Mouse (Mus musculus): Measurements from ENCODE around the gene Arid3b. TPM values are rescaled to one million over a fixed set of nuclear protein-coding genes. Genes with fewer than 3 reads are reported as not detected.

Arid3b gene
- total RNA-seq (2023) = 88.6 TPM

DNA sequence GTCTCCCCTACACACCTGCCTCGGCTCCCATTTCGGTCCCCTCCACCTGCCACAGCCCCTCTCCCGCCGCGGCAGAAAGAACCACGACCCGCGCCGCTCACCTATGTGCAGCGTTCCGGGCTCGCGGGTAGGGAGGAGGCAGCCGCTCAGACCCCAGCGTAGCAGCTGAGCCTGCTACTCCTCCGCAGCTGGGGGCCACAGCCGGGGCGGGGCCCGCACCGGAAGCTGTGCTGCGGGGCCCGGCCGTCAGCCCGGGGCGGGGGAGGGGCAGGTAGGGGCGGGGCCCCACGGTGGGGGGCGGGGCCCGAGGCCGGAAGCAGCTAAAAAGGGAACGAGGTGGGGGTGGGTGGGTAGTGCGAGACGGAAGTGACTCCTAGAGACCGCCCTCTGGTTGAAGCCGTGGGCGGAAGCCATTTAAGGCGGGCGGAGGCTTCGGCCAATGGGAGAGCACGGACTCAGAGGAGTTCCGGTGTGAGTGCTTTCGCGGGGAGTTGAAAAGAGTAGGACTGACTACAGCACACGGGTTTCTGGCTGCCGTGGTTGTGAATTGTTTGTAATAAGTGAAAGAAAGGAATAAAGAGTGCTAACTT, at the start of gene Arid3b:
Gene Arid3b, minus strand, starts transcription at position 213 of the 590 bp plus-strand sequence.

DNA sequence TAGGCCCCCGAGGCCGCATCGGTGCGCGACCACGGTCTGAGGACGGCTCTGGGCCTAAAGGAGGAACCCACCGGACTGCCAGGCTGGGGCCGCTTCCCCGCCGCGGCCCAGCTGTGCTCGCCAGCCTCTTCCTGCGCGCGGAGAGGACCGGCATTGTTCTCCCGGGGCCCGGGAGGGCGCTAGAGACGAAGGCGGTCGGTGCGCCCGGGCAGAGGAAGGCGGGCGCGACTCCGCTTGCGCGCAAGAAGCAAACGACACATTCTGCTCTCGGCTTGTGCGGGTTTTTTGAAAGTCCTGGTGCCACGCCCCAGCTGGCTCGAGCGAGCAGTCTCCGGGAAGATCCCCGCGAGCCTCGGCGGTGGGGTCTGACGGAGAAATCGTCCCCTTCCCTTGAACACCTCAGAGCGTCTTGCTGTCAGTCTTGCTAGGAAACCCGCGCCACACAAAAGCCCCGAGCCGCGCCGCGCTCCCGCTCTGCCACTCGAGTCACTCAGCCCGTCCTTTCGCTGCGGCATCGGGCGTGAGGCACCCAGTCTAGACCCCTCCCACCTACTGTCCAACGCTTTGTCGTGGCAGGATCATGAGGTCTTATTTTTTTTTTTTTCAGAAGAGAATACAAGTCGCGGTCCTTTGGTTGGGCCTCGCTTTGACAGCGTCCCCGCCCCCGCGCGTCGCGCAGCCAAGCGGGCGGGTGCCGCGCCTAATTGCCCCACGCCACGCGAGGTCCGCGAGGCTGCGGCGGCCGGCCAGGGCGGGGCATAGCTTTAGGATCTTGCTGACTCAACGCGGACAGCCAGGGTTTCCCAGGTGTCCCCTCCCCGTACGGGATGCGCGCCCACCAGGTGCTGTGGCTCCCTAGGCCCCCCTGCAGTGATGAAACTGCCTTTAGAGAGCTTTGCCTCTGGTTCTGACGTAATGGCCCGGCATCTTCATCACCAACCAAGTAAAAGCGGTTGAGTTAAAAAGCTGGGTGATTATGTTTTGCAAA, 70.9 kb downstream of the Arid3b start, which contains the start of gene Clk3:
Gene Clk3, minus strand, starts transcription at position 497 of the 988 bp plus-strand sequence.

Other genes with a start within 250 kb of the Arid3b start
- gene Ulk3, start 247.3 kb downstream of the Arid3b start, total RNA-seq (2023) = 59.3 TPM
- not detected for gene Cplx3, start 230.5 kb downstream of the Arid3b start, total RNA-seq (2023)
- 0.88 TPM for gene Lman1l, start 216.0 kb downstream of the Arid3b start, total RNA-seq (2023)
- 280 TPM for gene Csk, start 183.2 kb downstream of the Arid3b start, total RNA-seq (2023)
- not detected for gene Cyp1a2, start 153.1 kb downstream of the Arid3b start, total RNA-seq (2023)
- gene Cyp1a1, start 148.9 kb downstream of the Arid3b start, total RNA-seq (2023) = not detected
- gene Edc3, start 128.3 kb downstream of the Arid3b start, total RNA-seq (2023) = 17.1 TPM
- 215 TPM for gene Clk3, start 70.9 kb downstream of the Arid3b start, total RNA-seq (2023)
- gene Ubl7, start 74.2 kb upstream of the Arid3b start, total RNA-seq (2023) = 85.6 TPM
- 3.6 TPM for gene Sema7a, start 103.3 kb upstream of the Arid3b start, total RNA-seq (2023)
- 0.67 TPM for gene Cyp11a1, start 169.6 kb upstream of the Arid3b start, total RNA-seq (2023)
- gene Stra6, start 227.0 kb upstream of the Arid3b start, total RNA-seq (2023) = 0.21 TPM